In the genomic region with DNA sequence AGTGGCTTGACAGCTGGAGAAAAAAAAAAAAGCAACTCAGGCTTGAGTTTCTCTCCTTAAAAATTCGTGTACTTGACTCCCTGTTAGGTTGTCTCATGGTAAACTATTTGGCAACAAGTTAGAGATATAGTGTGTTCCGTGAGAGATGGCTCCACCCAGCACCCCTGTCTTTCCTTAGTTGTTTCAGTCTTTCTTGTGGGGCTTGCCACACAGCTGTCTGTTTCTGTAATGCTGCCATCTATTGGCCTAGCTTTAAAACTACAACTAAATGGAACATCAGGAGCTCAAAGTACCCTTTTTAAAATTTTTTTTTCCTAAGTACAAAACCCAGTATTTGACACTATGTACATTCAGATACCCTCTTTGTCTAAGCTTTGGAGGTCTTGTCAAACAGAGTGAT, we compare ENCODE assay signal across 9 mouse cellular contexts.
DNase-seq lines count a peak whose midpoint lies in the region; ATAC-seq and TF ChIP-seq lines count a peak whose summit lies in the region.
"Had no signal": no experiment of that assay in that cellular context is flagged by ENCODE, and none has a peak within 500 bp of the region (broad histone marks: within the 10 kb centered on the region; RNA-seq: fewer than 3 reads in every experiment).

No protein-coding gene starts in this region.

- 6% methylated on average over 2 of the region's 2 CpGs for WGBS in heart, postnatal 0 days
- 8% methylated on average over 2 of the region's 2 CpGs for WGBS in heart, embryonic 10.5 days
- 16% methylated on average over 2 of the region's 2 CpGs for whole genome bisulfite sequencing in midbrain, postnatal 0 days
- WGBS in midbrain, embryonic 10.5 days: 15% methylated on average over 2 of the region's 2 CpGs
- 13% methylated on average over 2 of the region's 2 CpGs for WGBS in forebrain, embryonic 11.5 days

- H3K4me3 ChIP-seq in heart, postnatal 0 days (ENCODE audit: low read depth, low read length): no peak overlapping the region
- no peak overlapping the region for H3K4me3 ChIP-seq in heart, embryonic 10.5 days
- no peak overlapping the region for H3K4me3 ChIP-seq in midbrain, postnatal 0 days (ENCODE audit: low read depth, low read length)
- H3K4me3 ChIP-seq in midbrain, embryonic 10.5 days: no peak overlapping the region
- no peak overlapping the region for H3K4me3 ChIP-seq in forebrain, embryonic 11.5 days (ENCODE audit: low read depth, low read length)

- no peak for TF ChIP-seq EP300 in heart, postnatal 0 days (IDR thresholded peaks at IDR 0.05; ENCODE audit: low read depth)

- H3K4me2 ChIP-seq in heart, postnatal 0 days (ENCODE audit: low read depth, low read length): no peak overlapping the region
- no peak overlapping the region for H3K4me2 ChIP-seq in midbrain, postnatal 0 days (ENCODE audit: low read depth, low read length, poor library complexity, severe bottlenecking)
- H3K4me2 ChIP-seq in forebrain, embryonic 11.5 days (ENCODE audit: low read depth, low read length, severe bottlenecking): no peak overlapping the region

- peak; percentile 28 for DNase-seq in heart, postnatal 0 days (ENCODE audit: low spot score)
- DNase-seq in heart, embryonic 10.5 days (ENCODE audit: low spot score): no peak
- DNase-seq in midbrain, postnatal 0 days (ENCODE audit: low spot score): peak; percentile 39
- no peak for DNase-seq in midbrain, embryonic 10.5 days (ENCODE audit: low spot score)
- peak; percentile 18 for DNase-seq in embryo, embryonic 11 days
- DNase-seq in spleen, postnatal 14 days (ENCODE audit: low spot score in 2 of 2): no peak
- DNase-seq in forebrain, embryonic 11.5 days (ENCODE audit: low spot score): no peak
- no peak for DNase-seq in urinary bladder, adult 2 months (ENCODE audit: low spot score)
- DNase-seq: right cerebral cortex, adult 18-20 months had no signal

- no peak overlapping the region for H3K9ac ChIP-seq in heart, postnatal 0 days (replicated peaks; ENCODE audit: low read depth, low read length)
- no peak overlapping the region for H3K9ac ChIP-seq in midbrain, postnatal 0 days (replicated peaks; ENCODE audit: low read length, poor library complexity, severe bottlenecking)
- H3K9ac ChIP-seq in forebrain, embryonic 11.5 days (ENCODE audit: low read length): no peak overlapping the region

- H3K36me3 ChIP-seq in heart, postnatal 0 days (replicated peaks; ENCODE audit: control insufficient read depth, insufficient read depth, low read length): no peaks in the 10 kb centered on the region
- no peaks in the 10 kb centered on the region for H3K36me3 ChIP-seq in heart, embryonic 10.5 days
- no peaks in the 10 kb centered on the region for H3K36me3 ChIP-seq in midbrain, postnatal 0 days (ENCODE audit: insufficient read depth, low read length)
- no peaks in the 10 kb centered on the region for H3K36me3 ChIP-seq in midbrain, embryonic 10.5 days
- H3K36me3 ChIP-seq in forebrain, embryonic 11.5 days (ENCODE audit: control insufficient read depth, insufficient read depth, low read length): no peaks in the 10 kb centered on the region

- H3K27ac ChIP-seq in heart, postnatal 0 days (ENCODE audit: low read depth): no peak overlapping the region
- H3K27ac ChIP-seq in heart, embryonic 10.5 days: no peak overlapping the region
- H3K27ac ChIP-seq in midbrain, postnatal 0 days (ENCODE audit: low read depth, low read length): no peak overlapping the region
- no peak overlapping the region for H3K27ac ChIP-seq in midbrain, embryonic 10.5 days (replicated peaks)
- H3K27ac ChIP-seq in forebrain, embryonic 11.5 days (ENCODE audit: low read depth, low read length): no peak overlapping the region

- H3K27me3 ChIP-seq in heart, postnatal 0 days (ENCODE audit: control insufficient read depth, insufficient read depth, low read length): no peaks in the 10 kb centered on the region
- H3K27me3 ChIP-seq in heart, embryonic 10.5 days (ENCODE audit: insufficient read depth, poor library complexity, severe bottlenecking): peaks cover 47% of the 10 kb centered on the region
- no peaks in the 10 kb centered on the region for H3K27me3 ChIP-seq in midbrain, postnatal 0 days (ENCODE audit: insufficient read depth, low read length)
- peaks cover 97% of the 10 kb centered on the region for H3K27me3 ChIP-seq in midbrain, embryonic 10.5 days (ENCODE audit: low read depth, poor library complexity, severe bottlenecking)
- peaks cover 6% of the 10 kb centered on the region for H3K27me3 ChIP-seq in forebrain, embryonic 11.5 days (ENCODE audit: control insufficient read depth, insufficient read depth, low read length)

- H3K4me1 ChIP-seq in heart, postnatal 0 days (ENCODE audit: control insufficient read depth, insufficient read depth): no peaks in the 10 kb centered on the region
- no peaks in the 10 kb centered on the region for H3K4me1 ChIP-seq in heart, embryonic 10.5 days
- H3K4me1 ChIP-seq in midbrain, postnatal 0 days (ENCODE audit: insufficient read depth, low read length): no peaks in the 10 kb centered on the region
- peaks cover 4% of the 10 kb centered on the region; the same call in 1 of the 2 replicates for H3K4me1 ChIP-seq in midbrain, embryonic 10.5 days
- no peaks in the 10 kb centered on the region for H3K4me1 ChIP-seq in forebrain, embryonic 11.5 days (replicated peaks; ENCODE audit: control insufficient read depth, insufficient read depth, low read length)

- H3K9me3 ChIP-seq in heart, postnatal 0 days (replicated peaks; ENCODE audit: control insufficient read depth, low read length): no peaks in the 10 kb centered on the region
- H3K9me3 ChIP-seq in heart, embryonic 10.5 days: no peaks in the 10 kb centered on the region
- H3K9me3 ChIP-seq in midbrain, postnatal 0 days (ENCODE audit: low read length): no peaks in the 10 kb centered on the region
- no peaks in the 10 kb centered on the region for H3K9me3 ChIP-seq in midbrain, embryonic 10.5 days (replicated peaks)
- H3K9me3 ChIP-seq in forebrain, embryonic 11.5 days (ENCODE audit: control insufficient read depth, low read length): no peaks in the 10 kb centered on the region

- no peak for ATAC-seq in heart, postnatal 0 days (ENCODE audit: insufficient read depth, low read depth)
- no peak for ATAC-seq in midbrain, postnatal 0 days (ENCODE audit: low FRiP score)
- ATAC-seq in forebrain, embryonic 11.5 days (replicated peaks; ENCODE audit: low FRiP score): no peak

- peak; percentile 43 for TF ChIP-seq CTCF in heart, postnatal 0 days (IDR thresholded peaks at IDR 0.05; ENCODE audit: low read depth)
- TF ChIP-seq CTCF in midbrain, postnatal 0 days (IDR thresholded peaks at IDR 0.05): peak; percentile 68

Comparison
In these comparisons a context has a peak if more than half of its experiments do, and no peak if none do; other contexts are left out.
1. DNase-seq: peak in heart, postnatal 0 days (single experiment), midbrain, postnatal 0 days (single experiment) and embryo, embryonic 11 days (single experiment); none in heart, embryonic 10.5 days (single experiment), midbrain, embryonic 10.5 days (single experiment), spleen, postnatal 14 days (0 of 2), forebrain, embryonic 11.5 days (single experiment) and urinary bladder, adult 2 months (single experiment).